Mouse (Mus musculus): ENCODE data around the gene Fkbp2.

GRCm38 (mm10) chr19:7013984-7014383, 33.7 kb upstream of the Fkbp2 start:
- TF ChIP-seq CTCF (IDR thresholded peaks at IDR 0.05; ENCODE audit: borderline replicate concordance, control insufficient read depth, extremely low read depth, insufficient read depth, low read length, poor library complexity) (no peak), POLR2A (IDR thresholded peaks at IDR 0.05; ENCODE audit: control insufficient read depth, extremely low read depth, insufficient read depth, low read length, poor library complexity) (no peak)
